Mouse (Mus musculus) hindbrain, postnatal 0 days (tissue): ENCODE measurements around the gene Txn1. TPM values are rescaled to one million over a fixed set of nuclear protein-coding genes. Genes with fewer than 3 reads are reported as not detected.

Experiments
- ATAC-seq: fragments of 200-750 bp; cut with Nextera tagmentation; 2 replicates; pipeline ENCODE4 v1.8.0; 2017; ENCODE audit warnings: mild to moderate bottlenecking, moderate TSS enrichment, moderate library complexity
- DNase-seq: peaks from one replicate; pipeline ENCODE4 v3.0.0-alpha.2; 2015; ENCODE audit warnings: low spot score
- H3K27ac ChIP-seq: fragments of 300-500 bp; sonication (generic); 2 replicates; pipeline ENCODE4 v1.5.1; 2014; ENCODE audit warnings: mild to moderate bottlenecking
- H3K27me3 ChIP-seq: fragments of 300-500 bp; sonication (generic); 2 replicates; pipeline ENCODE4 v1.6.1; 2014; ENCODE audit warnings: low read length, mixed read lengths; ENCODE audit not compliant: insufficient read depth
- H3K36me3 ChIP-seq: fragments of 300-500 bp; sonication (generic); 2 replicates; pipeline ENCODE4 v1.6.1; 2014; ENCODE audit warnings: low read length, mixed read lengths; ENCODE audit not compliant: insufficient read depth
- H3K4me1 ChIP-seq: fragments of 300-500 bp; sonication (generic); 2 replicates; pipeline ENCODE4 v1.6.1; 2014; ENCODE audit warnings: antibody characterized with exemption, low read length, mixed read lengths; ENCODE audit not compliant: insufficient read depth
- H3K4me2 ChIP-seq: fragments of 300-500 bp; sonication (generic); 2 replicates; pipeline ENCODE4 v1.6.1; 2014; ENCODE audit warnings: low read depth, mild to moderate bottlenecking, low read length, moderate library complexity, mixed read lengths
- H3K4me3 ChIP-seq: fragments of 300-500 bp; sonication (generic); 2 replicates; pipeline ENCODE4 v1.5.1; 2014; ENCODE audit warnings: low read length
- H3K9ac ChIP-seq: fragments of 300-500 bp; sonication (generic); replicated peaks from 2 replicates; pipeline ENCODE4 v1.6.1; 2014; ENCODE audit warnings: mild to moderate bottlenecking, low read length, moderate library complexity, mixed read lengths
- H3K9me3 ChIP-seq: fragments of 300-500 bp; sonication (generic); 2 replicates; pipeline ENCODE4 v1.6.1; 2016; ENCODE audit warnings: low read length, mixed read lengths
- CTCF ChIP-seq: IDR thresholded peaks from 2 replicates; pipeline ENCODE4 v1.5.1; 2016; ENCODE audit warnings: antibody characterized with exemption, control low read depth, low read depth
- WGBS: fragments of 180-500 bp; shearing (Covaris S2); extraction: QIAGEN DNeasy Blood & Tissue Kit; methylation state at CpG from one replicate; pipeline ENCODE4 v1.1.7; 2014; 5-methylcytosine and 5-hydroxymethylcytosine counted together
- polyA plus RNA-seq: library from polyadenylated mRNA; unstranded; fragments of >200 nt; fragmentation: Nextera tagmentation; extraction: Ambion mirVana; gene quantifications from 2 replicates; pipeline ENCODE4 v1.2.1, GENCODE M21; 2015
- total RNA-seq: library from RNA; depleted of rRNA; stranded (reverse); fragments of >200 nt; gene quantifications from 2 replicates; pipeline ENCODE4 v1.2.3, GENCODE M21; 2014

Txn1 gene
- total and polyA plus RNA-seq, 2 experiments from 2014 or later: 113 to 360 TPM

DNA sequence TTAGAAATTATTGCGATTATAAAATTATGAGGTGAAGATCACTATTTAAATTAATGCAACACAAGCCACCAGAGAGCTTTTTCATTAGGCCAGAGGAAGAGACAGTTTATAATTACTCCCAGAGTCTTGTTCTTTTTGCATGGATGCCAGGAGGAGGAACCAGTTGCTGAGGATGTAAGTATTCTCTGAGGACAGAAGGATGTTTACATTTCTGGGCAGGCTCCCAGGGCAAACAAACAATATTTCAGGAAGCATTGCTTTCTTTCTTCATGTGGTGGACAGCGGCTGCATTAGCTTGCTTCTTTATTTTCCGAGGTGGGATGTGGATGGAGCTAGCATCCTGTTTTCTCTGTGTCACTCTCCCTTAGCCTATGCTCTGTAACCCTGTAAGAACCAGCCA lies 11.0 kb upstream of the Txn1 start:
- no peak for DNase-seq
- WGBS: 73% methylated on average over 3 of the region's 3 CpGs
- H3K9me3 ChIP-seq: no peaks in the 10 kb centered on the region
- no peaks in the 10 kb centered on the region for H3K27me3 ChIP-seq
- no peak overlapping the region for H3K27ac ChIP-seq
- TF ChIP-seq CTCF: no peak
- no peak for ATAC-seq
- H3K9ac ChIP-seq: no peak overlapping the region
- H3K4me3 ChIP-seq: no peak overlapping the region
- H3K36me3 ChIP-seq: no peaks in the 10 kb centered on the region
- H3K4me2 ChIP-seq: no peak overlapping the region
- H3K4me1 ChIP-seq: no peaks in the 10 kb centered on the region

- DNase-seq (no peak), ATAC-seq (no peak)
- TF ChIP-seq CTCF: no peak
- Histone ChIP-seq H3K4me3 (no peak overlapping the region), H3K27me3 (no peaks in the 10 kb centered on the region), H3K36me3 (no peaks in the 10 kb centered on the region), H3K4me2 (no peak overlapping the region), H3K9ac (no peak overlapping the region), H3K27ac (no peak overlapping the region), H3K9me3 (no peaks in the 10 kb centered on the region), H3K4me1 (no peaks in the 10 kb centered on the region)
- 93% methylated on average over 4 of the region's 4 CpGs for WGBS
Measured at GRCm38 (mm10) chr4:57965516-57965915, 9.3 kb upstream of the Txn1 start.

- Histone ChIP-seq H3K27me3 (no peaks in the 10 kb centered on the region), H3K9ac (no peak overlapping the region), H3K27ac (no peak overlapping the region), H3K36me3 (no peaks in the 10 kb centered on the region), H3K9me3 (no peaks in the 10 kb centered on the region), H3K4me2 (no peak overlapping the region), H3K4me3 (no peak overlapping the region), H3K4me1 (no peaks in the 10 kb centered on the region)
- TF ChIP-seq CTCF: no peak
- ATAC-seq (no peak), DNase-seq (peak; percentile 30)
- WGBS: 18% methylated on average over 1 of the region's 1 CpGs
Measured at GRCm38 (mm10) chr4:57964143-57964542, 7.9 kb upstream of the Txn1 start.

DNA sequence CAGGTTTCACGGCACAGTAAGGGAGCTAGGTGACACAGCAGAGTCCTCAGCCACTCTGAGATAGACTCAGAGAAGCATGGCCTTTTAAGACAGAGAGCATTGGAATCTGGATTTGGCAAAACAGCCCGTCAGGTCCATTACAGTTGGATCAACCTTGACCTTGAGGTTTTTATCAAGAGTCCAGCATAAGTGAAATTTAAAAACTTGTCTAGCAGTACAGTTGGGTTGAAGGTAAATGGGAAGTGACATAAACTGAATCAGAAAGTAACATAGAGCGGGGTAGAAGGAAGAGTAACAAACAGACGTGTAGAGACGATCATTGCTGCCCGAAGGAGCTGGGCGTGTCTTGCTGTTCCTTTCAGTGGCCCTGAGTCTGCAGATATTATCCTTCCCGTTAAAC lies 2.8 kb upstream of the Txn1 start:
- no peak overlapping the region for H3K4me2 ChIP-seq
- H3K36me3 ChIP-seq: no peaks in the 10 kb centered on the region
- 89% methylated on average over 8 of the region's 8 CpGs for WGBS
- no peak overlapping the region for H3K9ac ChIP-seq
- TF ChIP-seq CTCF: no peak
- no peak for DNase-seq
- no peak overlapping the region for H3K4me3 ChIP-seq
- no peaks in the 10 kb centered on the region for H3K9me3 ChIP-seq
- H3K4me1 ChIP-seq: 0 out of 2 replicates have a peak, but pooled peaks cover 5% of the 10 kb centered on the region
- no peaks in the 10 kb centered on the region for H3K27me3 ChIP-seq
- H3K27ac ChIP-seq: no peak overlapping the region
- ATAC-seq: no peak

- no peak overlapping the region for H3K4me2 ChIP-seq
- no peaks in the 10 kb centered on the region for H3K27me3 ChIP-seq
- no peak overlapping the region for H3K27ac ChIP-seq
- DNase-seq: no peak
- H3K36me3 ChIP-seq: no peaks in the 10 kb centered on the region
- no peak for ATAC-seq
- 0 out of 2 replicates have a peak, but pooled peaks cover 5% of the 10 kb centered on the region for H3K4me1 ChIP-seq
- TF ChIP-seq CTCF: no peak
- 73% methylated on average over 9 of the region's 9 CpGs for WGBS
- H3K4me3 ChIP-seq: no peak overlapping the region
- H3K9me3 ChIP-seq: no peaks in the 10 kb centered on the region
- no peak overlapping the region for H3K9ac ChIP-seq
Measured at GRCm38 (mm10) chr4:57958098-57958497, 1.9 kb upstream of the Txn1 start.

DNA sequence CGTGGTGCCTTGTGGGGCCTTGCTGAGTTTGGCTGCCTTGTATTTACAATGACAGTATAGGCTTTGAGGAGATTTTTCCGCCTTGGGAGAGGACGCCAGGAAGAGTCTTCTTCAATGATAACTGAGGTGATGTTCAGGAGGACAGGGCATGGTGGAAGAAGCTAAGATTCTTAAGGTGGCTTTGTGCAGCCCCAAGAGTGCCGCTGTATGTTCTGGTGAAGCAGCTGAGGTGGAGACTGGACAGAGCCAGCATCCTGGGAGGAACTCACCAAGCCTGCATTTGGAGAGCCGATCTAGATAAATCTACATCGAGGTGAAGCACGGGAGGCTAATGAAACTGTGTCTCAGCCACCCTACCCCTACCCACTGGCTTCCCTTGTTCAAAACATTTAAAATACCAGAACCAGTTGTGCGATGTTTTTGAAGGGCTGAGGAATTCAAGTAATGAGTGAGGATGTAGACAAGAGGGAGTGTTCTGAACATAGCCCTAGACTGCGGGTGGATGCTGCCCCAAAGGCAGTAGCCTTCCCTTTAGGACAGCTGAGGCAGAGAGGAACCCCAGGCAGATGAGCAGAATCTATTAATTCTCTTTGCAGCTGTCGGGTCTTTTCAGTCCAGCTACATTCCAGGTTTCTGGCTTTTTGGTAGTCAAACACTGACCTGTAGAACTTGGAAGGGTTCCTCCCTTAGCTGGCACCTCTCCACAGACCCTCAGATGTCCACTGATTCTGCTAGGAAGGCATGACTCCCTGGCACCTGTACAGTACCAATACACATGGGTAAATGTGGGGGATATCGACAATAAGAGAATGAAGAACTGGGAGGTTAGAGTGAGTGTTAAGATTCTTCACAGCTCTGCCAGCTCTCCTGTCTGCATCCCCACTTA lies 1.2 kb upstream of the Txn1 start:
- Histone ChIP-seq H3K4me1 (0 out of 2 replicates have a peak, but pooled peaks cover 5% of the 10 kb centered on the region), H3K27ac (peak overlapping the region; percentile 91), H3K4me2 (peak overlapping the region; percentile 63), H3K9me3 (no peaks in the 10 kb centered on the region), H3K9ac (peak overlapping the region; percentile 89; the same call in 1 of the 2 replicates), H3K27me3 (no peaks in the 10 kb centered on the region), H3K36me3 (no peaks in the 10 kb centered on the region), H3K4me3 (peak overlapping the region; percentile 92)
- TF ChIP-seq CTCF: no peak
- 39% methylated on average over 11 of the region's 11 CpGs for WGBS
- ATAC-seq (no peak), DNase-seq (peak; percentile 15)

DNA sequence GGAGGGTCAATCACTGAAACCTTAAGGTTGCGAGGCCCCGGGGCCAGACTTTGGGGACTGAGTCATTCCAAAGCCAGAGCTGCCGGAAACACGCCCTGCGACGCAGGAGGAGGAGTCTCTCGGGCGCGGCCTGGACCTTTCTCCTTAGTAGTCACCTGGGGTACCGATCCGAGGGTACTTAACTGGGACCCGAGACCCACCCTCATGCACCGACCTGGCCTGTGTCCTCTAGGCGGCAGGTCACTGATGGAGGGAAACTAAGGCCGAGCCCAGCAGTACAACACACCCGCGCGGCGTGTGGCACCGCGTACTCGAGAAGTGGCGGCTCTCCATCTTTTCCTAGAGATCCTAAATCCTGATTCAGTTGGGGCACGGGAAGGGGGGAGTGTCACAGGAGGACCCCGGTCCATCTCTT lies 660 bp downstream of the Txn1 start:
- Histone ChIP-seq H3K4me2 (peak overlapping the region; percentile 63), H3K4me1 (0 out of 2 replicates have a peak, but pooled peaks cover 5% of the 10 kb centered on the region), H3K27me3 (no peaks in the 10 kb centered on the region), H3K9me3 (no peaks in the 10 kb centered on the region), H3K9ac (peak overlapping the region; percentile 89), H3K36me3 (peaks cover 12% of the 10 kb centered on the region), H3K4me3 (peak overlapping the region; percentile 92), H3K27ac (peak overlapping the region; percentile 91)
- DNase-seq (peak; percentile 65), ATAC-seq (peak; percentile 43)
- 0% methylated on average over 25 of the region's 25 CpGs for WGBS
- TF ChIP-seq CTCF: peak; percentile 19; the same call in 1 of the 2 replicates
